Mouse (Mus musculus): Measurements from ENCODE around the gene 2610528A11Rik.

GRCm38 (mm10) chr14:37102484-37102883 lies 11.3 kb downstream of the 2610528A11Rik start:
- TF ChIP-seq POLR2A (IDR thresholded peaks at IDR 0.05; ENCODE audit: borderline replicate concordance, insufficient read depth, low read length) = no peak
- no peak for TF ChIP-seq CTCF (IDR thresholded peaks at IDR 0.05; ENCODE audit: borderline replicate concordance, insufficient read depth, low read depth, low read length)

Data from cerebellum, adult 2 months (tissue).